Mouse (Mus musculus) small intestine, adult 2 months (tissue): Measurements from ENCODE around the gene Bcor. TPM values are rescaled to one million over a fixed set of nuclear protein-coding genes. Genes with fewer than 3 reads are reported as not detected.

ENCODE experiments used
- H3K27ac ChIP-seq: fragments of 200-500 bp; 2 replicates; pipeline ENCODE4 v1.5.1; 2012; ENCODE audit warnings: low read depth, low read length, control low read depth, inconsistent platforms; ENCODE audit not compliant: insufficient read depth
- H3K27me3 ChIP-seq: fragments of 200-500 bp; 2 replicates; pipeline ENCODE4 v1.6.1; 2012; ENCODE audit warnings: mild to moderate bottlenecking, moderate library complexity, low read length, inconsistent platforms; ENCODE audit not compliant: control insufficient read depth, insufficient read depth
- H3K36me3 ChIP-seq: fragments of 200-500 bp; 2 replicates; pipeline ENCODE4 v1.6.1; 2012; ENCODE audit warnings: mild to moderate bottlenecking, low read length, control low read depth, inconsistent platforms; ENCODE audit not compliant: control insufficient read depth, insufficient read depth
- H3K4me1 ChIP-seq: fragments of 200-500 bp; 2 replicates; pipeline ENCODE4 v1.6.1; 2012; ENCODE audit warnings: low read length, inconsistent platforms, mixed read lengths; ENCODE audit not compliant: control insufficient read depth, insufficient read depth, insufficient read length
- H3K4me3 ChIP-seq: fragments of 200-500 bp; 2 replicates; pipeline ENCODE4 v1.5.1; 2012; ENCODE audit warnings: low read depth, mild to moderate bottlenecking, control low read depth, inconsistent platforms, low read length, moderate library complexity
- CTCF ChIP-seq: fragments of 200-500 bp; IDR thresholded peaks from 2 replicates; pipeline ENCODE4 v1.5.1; 2012; ENCODE audit warnings: low read depth, mild to moderate bottlenecking, control low read depth, inconsistent platforms, low read length, moderate library complexity, mixed read lengths; ENCODE audit not compliant: insufficient replicate concordance, insufficient read length; ENCODE audit errors: extremely low read depth
- POLR2A ChIP-seq: fragments of 200-500 bp; IDR thresholded peaks from 2 replicates; pipeline ENCODE4 v1.6.1; 2012; ENCODE audit warnings: low read depth, mild to moderate bottlenecking, control low read depth, inconsistent platforms, low read length, moderate library complexity
- WGBS: fragments of 180-500 bp; shearing (Covaris S2); methylation state at CpG from one replicate; pipeline ENCODE4 v1.1.7; 2018; 5-methylcytosine and 5-hydroxymethylcytosine counted together
- polyA plus RNA-seq: library from polyadenylated mRNA; depleted of rRNA; stranded (reverse); fragments of >200 nt; gene quantifications from 2 replicates; pipeline ENCODE4 v1.2.3, GENCODE M21; 2012

Bcor gene
- polyA plus RNA-seq, 1 experiment: 5.5 TPM

DNA sequence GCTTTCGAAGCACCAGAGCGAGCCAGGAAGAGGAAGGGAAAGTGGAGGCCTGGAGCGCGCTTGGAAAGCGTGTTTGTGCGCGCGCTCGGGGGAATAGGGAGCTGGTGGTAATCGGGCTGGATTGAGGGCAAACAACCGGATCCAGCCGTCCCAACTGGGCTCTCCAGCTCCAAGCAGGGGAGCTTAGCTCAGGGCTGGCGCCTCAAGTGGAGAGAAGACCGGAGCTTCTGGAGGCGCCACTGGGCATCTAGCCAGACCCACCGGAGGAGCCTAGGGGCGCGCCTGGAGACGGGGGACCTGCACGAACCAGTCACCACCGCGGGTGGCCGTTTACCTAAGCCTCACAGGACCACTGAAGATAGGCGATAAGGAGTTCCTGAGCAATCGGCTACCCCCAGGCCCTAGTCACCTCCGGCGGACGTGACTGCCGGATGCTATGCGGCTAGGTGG lies 4.3 kb downstream of the Bcor start:
- no peak for TF ChIP-seq CTCF
- WGBS: 11% methylated on average over 26 of the region's 30 CpGs
- Histone ChIP-seq H3K36me3 (no peaks in the 10 kb centered on the region), H3K4me1 (peaks cover 13% of the 10 kb centered on the region), H3K27ac (no peak overlapping the region), H3K27me3 (peaks cover 20% of the 10 kb centered on the region), H3K4me3 (peak overlapping the region; percentile 39)

GRCm38 (mm10) chrX:12155068-12155840 lies 4.9 kb downstream of the Bcor start:
- Histone ChIP-seq H3K27ac (no peak overlapping the region), H3K4me3 (peak overlapping the region; percentile 39), H3K36me3 (no peaks in the 10 kb centered on the region), H3K4me1 (peaks cover 13% of the 10 kb centered on the region; the same call in 1 of the 2 replicates), H3K27me3 (peaks cover 16% of the 10 kb centered on the region)
- TF ChIP-seq POLR2A (no peak), CTCF (no peak)
- WGBS: 35% methylated on average over 30 of the region's 30 CpGs

- Histone ChIP-seq H3K4me1 (peaks cover 11% of the 10 kb centered on the region; the same call in 1 of the 2 replicates), H3K27me3 (peaks cover 10% of the 10 kb centered on the region), H3K36me3 (no peaks in the 10 kb centered on the region), H3K4me3 (no peak overlapping the region), H3K27ac (no peak overlapping the region)
- 58% methylated on average over 31 of the region's 31 CpGs for WGBS
- TF ChIP-seq CTCF (no peak), POLR2A (no peak)
These were observed 6.7 kb downstream of the Bcor start for GRCm38 (mm10) chrX:12153141-12154095.

DNA sequence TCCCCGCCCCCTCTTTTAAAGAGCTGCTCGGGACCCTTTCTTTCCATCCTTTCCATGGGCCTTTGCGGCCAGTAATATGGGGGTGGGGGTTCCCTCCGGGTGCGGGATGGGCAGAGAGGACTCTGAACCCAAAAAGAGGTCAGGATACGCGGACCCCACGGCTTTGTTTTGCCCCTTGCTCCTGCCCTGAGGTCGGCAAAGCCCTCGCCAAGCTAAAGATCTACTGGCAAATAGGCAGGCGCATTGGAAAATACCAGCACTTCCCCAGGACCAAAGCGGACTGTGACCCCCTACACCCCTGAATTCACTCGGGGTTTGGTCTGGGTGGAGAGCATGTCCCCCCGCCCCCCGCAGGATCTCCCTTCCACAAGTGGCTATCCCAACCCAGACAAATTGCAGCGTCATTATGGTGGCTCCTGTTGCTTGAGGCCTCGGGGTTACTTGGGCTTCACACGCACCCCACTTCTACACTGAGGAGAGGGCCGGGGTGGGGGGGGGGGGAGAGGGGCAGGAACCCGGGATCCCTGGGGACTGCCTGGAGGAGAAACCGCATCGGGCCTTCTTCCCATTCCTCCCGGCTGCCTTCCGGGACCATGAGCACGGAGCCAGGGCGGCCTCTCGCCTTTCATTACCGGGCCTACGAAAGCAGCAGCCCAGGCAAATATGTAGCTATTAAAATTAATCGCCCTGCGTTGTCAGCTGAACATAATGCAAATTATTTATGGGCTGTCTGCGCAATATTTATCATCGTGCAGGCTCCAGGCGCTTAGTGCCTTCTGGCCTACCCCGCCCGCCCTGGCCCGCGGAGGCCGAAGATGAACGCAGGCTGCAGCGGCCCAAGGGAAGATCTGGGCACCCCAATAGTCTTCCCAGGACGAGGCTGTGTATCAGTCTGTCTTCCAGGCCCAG lies 7.9 kb downstream of the Bcor start:
- Histone ChIP-seq H3K4me3 (peak overlapping the region; percentile 46), H3K27me3 (peaks cover 1% of the 10 kb centered on the region), H3K27ac (no peak overlapping the region), H3K36me3 (no peaks in the 10 kb centered on the region), H3K4me1 (peaks cover 6% of the 10 kb centered on the region; the same call in 1 of the 2 replicates)
- no peak for TF ChIP-seq CTCF
- TF ChIP-seq POLR2A: no peak
- 55% methylated on average over 42 of the region's 42 CpGs for WGBS

DNA sequence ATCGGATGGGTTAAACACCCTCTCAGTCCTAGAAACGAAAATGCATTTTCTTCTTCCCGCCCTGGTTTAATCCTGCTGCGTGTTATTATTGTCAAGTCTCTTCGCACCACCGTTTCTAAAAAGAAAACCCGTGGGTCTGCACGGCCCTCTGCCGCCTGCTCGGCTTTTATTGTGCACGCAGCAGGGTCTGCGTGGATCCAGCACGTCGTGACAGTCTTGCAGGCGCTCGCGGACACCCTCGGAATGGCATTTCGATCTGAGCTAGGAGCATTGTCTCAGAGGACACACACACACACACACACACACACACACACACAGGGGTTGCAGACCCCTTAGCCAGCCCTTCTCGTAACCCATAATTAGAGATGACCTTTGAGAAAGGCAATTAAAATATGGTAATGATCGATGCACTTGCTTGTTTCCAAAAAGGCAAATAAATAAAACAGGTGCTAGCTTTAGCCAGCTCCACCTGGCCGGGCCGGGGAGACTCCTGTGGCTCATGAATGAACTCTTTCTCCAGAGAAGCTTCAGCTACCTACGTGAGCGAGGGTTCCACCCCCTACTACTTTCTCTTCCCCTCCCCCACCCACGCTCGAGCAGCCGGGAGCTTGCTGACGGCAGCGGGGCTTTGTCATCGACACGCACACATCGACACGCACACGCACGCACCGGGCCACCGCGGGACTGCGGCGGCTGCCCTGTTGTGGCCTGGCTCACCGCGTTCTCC lies 8.7 kb downstream of the Bcor start:
- Histone ChIP-seq H3K36me3 (no peaks in the 10 kb centered on the region), H3K4me1 (peaks cover 6% of the 10 kb centered on the region; the same call in 1 of the 2 replicates), H3K4me3 (peak overlapping the region; percentile 46), H3K27me3 (no peaks in the 10 kb centered on the region), H3K27ac (no peak overlapping the region)
- TF ChIP-seq POLR2A (no peak), CTCF (no peak)
- WGBS: 16% methylated on average over 43 of the region's 43 CpGs

DNA sequence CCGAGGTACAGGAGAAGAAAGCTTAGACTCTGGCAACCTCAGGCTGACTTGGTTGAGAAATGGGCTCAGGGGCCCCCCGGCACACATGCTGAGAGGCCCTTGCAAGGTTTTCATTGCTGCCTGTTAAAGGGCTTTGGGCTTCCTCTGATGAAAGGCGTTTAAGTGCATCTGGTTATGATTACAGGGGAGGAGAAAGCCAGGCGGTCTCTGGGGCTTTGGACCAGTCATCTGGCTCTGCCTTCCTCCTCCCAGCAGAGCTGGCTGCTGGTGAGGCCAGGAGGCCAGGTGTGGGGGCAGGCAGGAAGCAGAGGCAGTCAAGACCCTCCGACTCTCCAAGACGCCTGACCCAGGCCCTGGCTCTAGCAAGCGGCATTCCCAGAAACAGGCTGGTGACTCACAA lies 9.7 kb downstream of the Bcor start:
- Histone ChIP-seq H3K4me3 (no peak overlapping the region), H3K4me1 (peaks cover 4% of the 10 kb centered on the region; the same call in 1 of the 2 replicates), H3K36me3 (no peaks in the 10 kb centered on the region), H3K27me3 (no peaks in the 10 kb centered on the region), H3K27ac (no peak overlapping the region)
- TF ChIP-seq CTCF (no peak), POLR2A (no peak)
- WGBS: 72% methylated on average over 7 of the region's 7 CpGs
